Mouse (Mus musculus) lung, embryonic 15.5 days (tissue): ENCODE measurements at regions not wholly inside any gene's neighbourhood (a gene's known extent, or its start where the extent isn't known, plus 50 kb on each side); places are given as distances from the start of the nearest gene placed in this dataset.

ENCODE experiments used
- ATAC-seq: fragments of 200-750 bp; cut with Nextera tagmentation; 2 replicates; pipeline ENCODE4 v1.8.0; 2017; ENCODE audit warnings: moderate number of reproducible peaks, borderline replicate concordance; ENCODE audit not compliant: low FRiP score, low TSS enrichment; ENCODE audit errors: extremely low read depth
- H3K27ac ChIP-seq: fragments of 300-500 bp; sonication (generic); 2 replicates; pipeline ENCODE4 v1.5.1; 2015; ENCODE audit warnings: moderate library complexity, mild to moderate bottlenecking, inconsistent platforms
- H3K27me3 ChIP-seq: fragments of 300-500 bp; sonication (generic); 2 replicates; pipeline ENCODE4 v1.6.1; 2015; ENCODE audit warnings: inconsistent platforms
- H3K36me3 ChIP-seq: fragments of 300-500 bp; sonication (generic); 2 replicates; pipeline ENCODE4 v1.6.1; 2015; ENCODE audit warnings: inconsistent platforms
- H3K4me1 ChIP-seq: fragments of 300-500 bp; sonication (generic); 2 replicates; pipeline ENCODE4 v1.6.1; 2015; ENCODE audit warnings: inconsistent platforms
- H3K4me2 ChIP-seq: fragments of 300-500 bp; sonication (generic); 2 replicates; pipeline ENCODE4 v1.6.1; 2015; ENCODE audit warnings: inconsistent platforms, mild to moderate bottlenecking, moderate library complexity
- H3K4me3 ChIP-seq: fragments of 300-500 bp; sonication (generic); 2 replicates; pipeline ENCODE4 v1.5.1; 2015; ENCODE audit warnings: mild to moderate bottlenecking, inconsistent platforms
- H3K9ac ChIP-seq: fragments of 300-500 bp; sonication (generic); 2 replicates; pipeline ENCODE4 v1.6.1; 2015; ENCODE audit warnings: inconsistent platforms
- H3K9me3 ChIP-seq: fragments of 300-500 bp; sonication (generic); 2 replicates; pipeline ENCODE4 v1.6.1; 2016; ENCODE audit warnings: inconsistent platforms
- WGBS: fragments of 180-500 bp; shearing (Covaris S2); methylation state at CpG from one replicate; pipeline ENCODE4 v1.1.7; 2015; 5-methylcytosine and 5-hydroxymethylcytosine counted together

- Histone ChIP-seq H3K27ac (no peak overlapping the region), H3K4me1 (no peaks in the 10 kb centered on the region), H3K36me3 (no peaks in the 10 kb centered on the region), H3K4me2 (no peak overlapping the region), H3K9ac (no peak overlapping the region), H3K27me3 (no peaks in the 10 kb centered on the region), H3K9me3 (no peaks in the 10 kb centered on the region), H3K4me3 (no peak overlapping the region)
- no peak for ATAC-seq
- 78% methylated on average over 2 of the region's 2 CpGs for WGBS
Measured at GRCm38 (mm10) chr8:18536059-18536458, 442.0 kb downstream of the Defb40 start.

- no peak overlapping the region for H3K4me2 ChIP-seq
- no peak overlapping the region for H3K9ac ChIP-seq
- WGBS = 80% methylated on average over 6 of the region's 6 CpGs
- no peak overlapping the region for H3K27ac ChIP-seq
- no peaks in the 10 kb centered on the region for H3K4me1 ChIP-seq
- no peaks in the 10 kb centered on the region for H3K36me3 ChIP-seq
- H3K4me3 ChIP-seq = no peak overlapping the region
- H3K9me3 ChIP-seq = no peaks in the 10 kb centered on the region
- H3K27me3 ChIP-seq = no peaks in the 10 kb centered on the region
- no peak for ATAC-seq
Measured at GRCm38 (mm10) chr8:18528120-18528519, 449.9 kb downstream of the Defb40 start.

GRCm38 (mm10) chr8:18512409-18512808 lies 465.6 kb downstream of the Defb40 start:
- H3K27me3 ChIP-seq = no peaks in the 10 kb centered on the region
- no peaks in the 10 kb centered on the region for H3K4me1 ChIP-seq
- H3K27ac ChIP-seq = no peak overlapping the region
- 60% methylated on average over 2 of the region's 2 CpGs for WGBS
- no peak overlapping the region for H3K4me3 ChIP-seq
- H3K9me3 ChIP-seq = no peaks in the 10 kb centered on the region
- H3K9ac ChIP-seq = no peak overlapping the region
- H3K4me2 ChIP-seq = no peak overlapping the region
- no peaks in the 10 kb centered on the region for H3K36me3 ChIP-seq
- ATAC-seq = no peak

DNA sequence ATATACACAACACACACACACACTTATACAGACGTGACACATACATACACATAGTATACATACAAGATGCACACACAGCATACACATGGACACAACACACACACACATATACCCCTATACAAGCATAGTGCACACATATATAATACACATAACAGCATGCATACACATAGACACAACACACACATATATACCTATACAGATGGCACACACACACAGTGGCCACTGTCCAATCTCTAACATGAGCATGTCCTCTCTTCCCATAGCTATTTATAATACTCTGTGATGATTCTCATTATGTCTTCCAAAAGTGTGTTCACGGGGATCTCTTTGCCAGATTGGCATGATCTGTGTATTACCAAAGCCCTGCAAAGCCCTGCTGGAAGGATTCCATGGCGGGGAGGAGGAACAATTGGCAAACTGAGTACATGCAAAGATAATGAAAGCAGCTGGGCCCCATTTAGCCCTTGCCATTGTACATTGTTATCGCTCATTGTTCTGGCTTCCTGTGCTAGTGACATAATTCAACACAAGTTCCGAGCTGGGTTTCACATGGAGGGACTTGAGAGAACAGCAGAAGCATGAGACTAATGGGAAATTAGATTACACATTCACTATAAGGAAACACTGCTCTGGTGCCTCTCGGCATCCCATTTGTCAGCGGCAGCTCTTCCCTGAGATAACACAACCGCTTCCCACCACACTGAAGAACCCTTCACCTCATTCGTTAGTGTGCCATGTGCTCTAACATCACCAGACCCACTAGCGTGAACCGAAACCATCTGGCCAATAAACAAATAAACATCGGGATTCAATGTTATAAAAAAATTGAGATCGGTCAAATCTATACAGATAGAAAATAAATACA lies 471.7 kb downstream of the Defb40 start:
- no peaks in the 10 kb centered on the region for H3K36me3 ChIP-seq
- ATAC-seq = peak; percentile 60; the same call in 1 of the 2 replicates
- 37% methylated on average over 13 of the region's 13 CpGs for WGBS
- H3K27me3 ChIP-seq = no peaks in the 10 kb centered on the region
- no peak overlapping the region for H3K4me2 ChIP-seq
- no peaks in the 10 kb centered on the region for H3K9me3 ChIP-seq
- H3K9ac ChIP-seq = no peak overlapping the region
- no peak overlapping the region for H3K27ac ChIP-seq
- no peak overlapping the region for H3K4me3 ChIP-seq
- H3K4me1 ChIP-seq = no peaks in the 10 kb centered on the region

DNA sequence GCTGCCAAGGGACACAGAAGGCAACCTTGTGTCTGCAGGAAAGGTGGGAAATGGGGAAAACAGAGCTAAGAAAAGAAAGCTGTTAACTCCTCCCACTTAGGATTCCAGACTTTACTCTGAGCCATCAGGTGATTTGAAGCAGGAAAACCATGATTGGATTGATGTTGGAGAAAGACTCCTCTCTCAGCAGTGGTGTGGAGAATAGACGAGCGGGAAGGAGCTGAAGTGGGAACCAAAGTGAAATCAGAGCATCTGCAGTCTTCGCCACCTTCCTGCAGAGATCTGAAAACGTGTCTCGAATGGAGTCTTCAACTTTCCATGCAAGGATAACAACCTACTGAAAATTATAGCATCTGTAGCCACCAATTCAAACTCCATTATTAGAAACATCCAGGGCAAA lies 487.4 kb downstream of the Defb40 start:
- no peaks in the 10 kb centered on the region for H3K9me3 ChIP-seq
- no peaks in the 10 kb centered on the region for H3K4me1 ChIP-seq
- no peak overlapping the region for H3K4me3 ChIP-seq
- no peaks in the 10 kb centered on the region for H3K27me3 ChIP-seq
- no peaks in the 10 kb centered on the region for H3K36me3 ChIP-seq
- no peak for ATAC-seq
- no peak overlapping the region for H3K27ac ChIP-seq
- no peak overlapping the region for H3K4me2 ChIP-seq
- H3K9ac ChIP-seq = no peak overlapping the region
- WGBS = 82% methylated on average over 5 of the region's 5 CpGs

- no peak overlapping the region for H3K27ac ChIP-seq
- 81% methylated on average over 3 of the region's 3 CpGs for WGBS
Measured at GRCm38 (mm10) chr8:18480081-18480480, 498.0 kb downstream of the Defb40 start.

DNA sequence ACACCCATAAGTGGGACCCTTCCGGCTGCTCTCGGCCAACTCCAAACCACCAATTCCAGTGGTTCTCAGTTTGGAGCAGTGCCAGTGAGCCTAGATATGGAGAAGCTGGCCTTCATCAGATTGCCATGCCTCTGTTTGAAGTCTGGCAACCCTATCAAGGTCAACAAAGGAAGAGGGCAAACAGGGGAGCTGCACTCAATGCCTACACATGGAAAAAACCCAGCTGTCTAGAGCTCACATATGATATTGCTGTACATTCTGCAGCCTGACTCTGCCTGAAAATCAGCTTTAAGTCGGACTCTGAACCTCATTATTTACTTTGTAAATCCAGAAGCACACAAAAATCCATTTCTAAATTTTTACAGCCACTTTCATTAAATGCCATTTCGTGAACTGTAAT lies 499.9 kb downstream of the Defb40 start:
- no peaks in the 10 kb centered on the region for H3K9me3 ChIP-seq
- 66% methylated on average over 4 of the region's 4 CpGs for WGBS
- no peak overlapping the region for H3K27ac ChIP-seq
- no peak overlapping the region for H3K9ac ChIP-seq
- no peaks in the 10 kb centered on the region for H3K4me1 ChIP-seq
- no peak overlapping the region for H3K4me3 ChIP-seq
- H3K36me3 ChIP-seq = no peaks in the 10 kb centered on the region
- no peak for ATAC-seq
- H3K4me2 ChIP-seq = no peak overlapping the region
- no peaks in the 10 kb centered on the region for H3K27me3 ChIP-seq

More at GRCm38 (mm10) chr8:18480081-18480480, 498.0 kb downstream of the Defb40 start:
- Histone ChIP-seq H3K27me3 (no peaks in the 10 kb centered on the region), H3K9ac (no peak overlapping the region), H3K4me2 (no peak overlapping the region), H3K4me3 (no peak overlapping the region), H3K36me3 (no peaks in the 10 kb centered on the region), H3K4me1 (no peaks in the 10 kb centered on the region), H3K9me3 (no peaks in the 10 kb centered on the region)
- no peak for ATAC-seq

DNA sequence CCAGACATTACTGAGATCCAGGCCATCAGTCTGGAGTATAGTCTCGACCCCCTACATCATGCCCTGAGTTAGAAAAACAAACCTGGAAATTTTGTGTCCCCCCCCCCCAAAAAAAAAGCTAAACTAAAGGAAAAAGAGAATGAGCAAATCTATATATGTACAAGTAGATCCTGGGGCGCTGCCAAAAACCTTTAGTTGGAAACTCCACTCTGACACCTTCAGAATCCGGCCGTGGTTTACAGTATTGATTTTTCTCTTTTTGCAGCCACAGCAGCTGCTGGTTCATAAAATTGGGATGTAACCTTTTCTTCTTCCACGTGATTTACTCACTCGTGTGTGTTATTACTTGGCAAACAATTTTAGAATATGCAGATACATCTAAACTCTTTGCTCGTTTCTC lies 510.5 kb downstream of the Defb40 start:
- 54% methylated on average over 7 of the region's 7 CpGs for WGBS
- Histone ChIP-seq H3K9ac (no peak overlapping the region), H3K4me3 (no peak overlapping the region), H3K4me2 (no peak overlapping the region), H3K27ac (no peak overlapping the region), H3K27me3 (no peaks in the 10 kb centered on the region), H3K9me3 (no peaks in the 10 kb centered on the region), H3K36me3 (no peaks in the 10 kb centered on the region), H3K4me1 (no peaks in the 10 kb centered on the region)
- no peak for ATAC-seq

DNA sequence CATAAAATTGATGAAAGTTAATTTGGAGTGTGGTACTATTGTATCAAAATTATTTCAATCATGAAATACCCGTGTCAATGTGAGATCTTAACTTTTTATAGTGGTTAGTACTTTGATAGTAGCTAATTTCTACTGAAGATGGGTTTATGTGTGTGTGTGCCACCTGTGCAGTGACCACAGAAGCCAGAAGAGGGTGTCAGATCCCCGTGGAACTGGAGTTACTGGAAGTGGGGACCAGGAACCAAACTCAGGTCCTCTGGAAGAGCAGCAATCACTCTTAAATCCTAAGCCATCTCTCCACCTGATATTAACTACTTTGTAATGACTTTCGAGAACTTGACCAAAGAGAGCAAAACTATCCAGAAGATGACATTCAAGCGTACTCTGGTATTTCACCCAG lies 517.4 kb downstream of the Defb40 start:
- ATAC-seq = no peak
- Histone ChIP-seq H3K4me1 (no peaks in the 10 kb centered on the region), H3K9ac (no peak overlapping the region), H3K27ac (no peak overlapping the region), H3K9me3 (no peaks in the 10 kb centered on the region), H3K36me3 (no peaks in the 10 kb centered on the region), H3K27me3 (no peaks in the 10 kb centered on the region), H3K4me2 (no peak overlapping the region), H3K4me3 (no peak overlapping the region)
- 66% methylated on average over 4 of the region's 4 CpGs for WGBS

- no peaks in the 10 kb centered on the region for H3K27me3 ChIP-seq
- H3K9me3 ChIP-seq = no peaks in the 10 kb centered on the region
- H3K27ac ChIP-seq = no peak overlapping the region
- no peak overlapping the region for H3K4me2 ChIP-seq
- no peaks in the 10 kb centered on the region for H3K4me1 ChIP-seq
- H3K9ac ChIP-seq = no peak overlapping the region
- no peak overlapping the region for H3K4me3 ChIP-seq
- 80% methylated on average over 6 of the region's 6 CpGs for WGBS
- H3K36me3 ChIP-seq = no peaks in the 10 kb centered on the region
- no peak for ATAC-seq
Measured at GRCm38 (mm10) chr8:18457470-18457869, 520.6 kb downstream of the Defb40 start.

GRCm38 (mm10) chr8:18449015-18449414 lies 529.0 kb downstream of the Defb40 start:
- Histone ChIP-seq H3K27ac (no peak overlapping the region), H3K9me3 (no peaks in the 10 kb centered on the region), H3K27me3 (no peaks in the 10 kb centered on the region), H3K4me3 (no peak overlapping the region), H3K4me2 (no peak overlapping the region), H3K9ac (no peak overlapping the region), H3K36me3 (no peaks in the 10 kb centered on the region), H3K4me1 (no peaks in the 10 kb centered on the region)
- no peak for ATAC-seq
- WGBS = 80% methylated on average over 3 of the region's 3 CpGs

DNA sequence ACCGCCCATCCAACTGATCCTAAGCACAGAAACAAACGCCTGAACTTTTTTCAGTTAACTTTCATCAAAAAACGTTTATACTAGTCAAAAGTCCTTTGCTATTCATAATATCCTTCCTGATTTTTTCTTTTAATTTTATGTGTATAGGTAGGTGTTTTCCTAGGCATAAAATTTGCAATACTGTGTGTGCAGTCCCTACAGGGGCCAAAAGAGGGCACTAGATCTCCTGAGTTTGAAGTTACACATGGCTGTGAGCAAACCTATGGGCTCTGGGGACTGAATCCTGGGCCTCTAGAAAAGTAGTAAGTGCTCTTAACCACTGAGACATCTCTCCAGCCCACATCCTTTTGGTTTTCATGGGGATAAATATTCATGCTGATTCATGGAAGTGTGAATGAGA lies 535.8 kb downstream of the Defb40 start:
- Histone ChIP-seq H3K27ac (no peak overlapping the region), H3K27me3 (no peaks in the 10 kb centered on the region), H3K4me2 (no peak overlapping the region), H3K4me3 (no peak overlapping the region), H3K9me3 (no peaks in the 10 kb centered on the region), H3K36me3 (no peaks in the 10 kb centered on the region), H3K9ac (no peak overlapping the region), H3K4me1 (no peaks in the 10 kb centered on the region)
- no peak for ATAC-seq
- WGBS = 66% methylated on average over 3 of the region's 3 CpGs
